Mouse (Mus musculus): ENCODE results near the gene Araf. TPM values are rescaled to one million over a fixed set of nuclear protein-coding genes. Genes with fewer than 3 reads are reported as not detected.

Gene Araf
- polyA plus RNA-seq, 1 experiment, result 173 TPM

DNA sequence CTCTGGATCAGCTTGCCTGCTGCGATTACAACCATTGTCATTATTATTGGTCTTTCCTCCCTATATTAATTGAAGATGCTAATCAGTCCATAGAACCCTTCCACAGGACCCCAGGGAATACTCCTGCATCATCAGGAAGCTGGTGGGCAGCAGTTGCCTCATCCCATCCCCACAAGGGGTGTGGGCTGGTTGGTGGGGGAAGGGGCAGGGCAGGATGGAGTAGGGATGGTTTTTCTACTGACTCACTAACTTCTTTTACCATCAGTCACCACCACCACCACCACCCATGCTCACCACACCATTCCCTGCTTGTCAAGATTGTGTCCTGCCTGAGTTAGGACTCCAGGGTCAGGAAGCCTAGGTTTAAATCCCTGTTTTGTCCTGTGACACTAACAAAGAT lies 71.6 kb downstream of the Araf start:
- H3K4me3 ChIP-seq (ENCODE audit: insufficient read depth, low read depth, low read length), result no peak overlapping the region
- WGBS, result 95% methylated on average over 1 of the region's 1 CpGs
- H3K4me1 ChIP-seq (ENCODE audit: control insufficient read depth, insufficient read depth, low read length), result no peaks in the 10 kb centered on the region
- H3K27ac ChIP-seq (ENCODE audit: insufficient read depth, low read depth, low read length), result no peak overlapping the region
- H3K36me3 ChIP-seq (ENCODE audit: control insufficient read depth, insufficient read depth, low read length), result no peaks in the 10 kb centered on the region
- TF ChIP-seq POLR2A (IDR thresholded peaks at IDR 0.05; ENCODE audit: low read depth, low read length) (no peak), CTCF (conservative IDR thresholded peaks at IDR 0.05; ENCODE audit: insufficient read depth, insufficient read length, low read depth, low read length) (no peak)
- no peaks in the 10 kb centered on the region for H3K27me3 ChIP-seq (replicated peaks; ENCODE audit: control insufficient read depth, insufficient read depth, low read length)
- DNase-seq, result no peak

GRCm38 (mm10) chrX:20869962-20870513 lies 72.4 kb downstream of the Araf start, which contains the start of gene Timp1:
Gene Timp1 (plus strand): TSS chrX:20870166.
- DNase-seq, result no peak
- Histone ChIP-seq H3K27ac (ENCODE audit: insufficient read depth, low read depth, low read length) (no peak within 1 kb of the TSS), H3K27me3 (replicated peaks; ENCODE audit: control insufficient read depth, insufficient read depth, low read length) (no peaks in the 10 kb centered on the region), H3K4me3 (ENCODE audit: insufficient read depth, low read depth, low read length) (no peak within 1 kb of the TSS), H3K4me1 (ENCODE audit: control insufficient read depth, insufficient read depth, low read length) (no peaks in the 10 kb centered on the region), H3K36me3 (ENCODE audit: control insufficient read depth, insufficient read depth, low read length) (no peaks in the 10 kb centered on the region)
- TF ChIP-seq CTCF (conservative IDR thresholded peaks at IDR 0.05; ENCODE audit: insufficient read depth, insufficient read length, low read depth, low read length) (no peak), POLR2A (IDR thresholded peaks at IDR 0.05; ENCODE audit: low read depth, low read length) (no peak)
- 5% methylated on average over 18 of the region's 18 CpGs for WGBS

DNA sequence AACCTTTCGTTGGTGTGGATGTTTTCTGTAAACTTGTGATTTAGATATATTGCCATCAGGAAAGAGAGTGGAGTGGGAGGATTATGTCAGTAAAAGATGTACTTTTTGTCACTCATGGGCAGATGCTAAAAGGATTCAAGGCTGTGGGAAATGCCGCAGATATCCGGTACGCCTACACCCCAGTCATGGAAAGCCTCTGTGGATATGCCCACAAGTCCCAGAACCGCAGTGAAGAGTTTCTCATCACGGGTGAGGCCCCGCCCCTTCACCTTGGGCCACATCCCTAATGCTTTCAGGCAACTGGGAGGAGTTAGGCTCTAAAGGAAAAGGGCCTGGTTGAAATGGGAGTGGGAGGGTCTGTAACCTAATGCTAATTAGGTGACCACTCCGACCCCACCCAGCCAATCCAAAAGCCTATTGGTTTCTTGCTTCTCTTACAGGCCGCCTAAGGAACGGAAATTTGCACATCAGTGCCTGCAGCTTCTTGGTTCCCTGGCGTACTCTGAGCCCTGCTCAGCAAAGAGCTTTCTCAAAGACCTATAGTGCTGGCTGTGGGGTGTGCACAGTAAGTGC lies 75.4 kb downstream of the Araf start:
- Histone ChIP-seq H3K27ac (ENCODE audit: insufficient read depth, low read depth, low read length) (no peak overlapping the region), H3K36me3 (ENCODE audit: control insufficient read depth, insufficient read depth, low read length) (no peaks in the 10 kb centered on the region), H3K4me3 (ENCODE audit: insufficient read depth, low read depth, low read length) (no peak overlapping the region), H3K4me1 (ENCODE audit: control insufficient read depth, insufficient read depth, low read length) (no peaks in the 10 kb centered on the region), H3K27me3 (replicated peaks; ENCODE audit: control insufficient read depth, insufficient read depth, low read length) (no peaks in the 10 kb centered on the region)
- 43% methylated on average over 10 of the region's 11 CpGs for WGBS
- TF ChIP-seq POLR2A (IDR thresholded peaks at IDR 0.05; ENCODE audit: low read depth, low read length) (no peak), CTCF (conservative IDR thresholded peaks at IDR 0.05; ENCODE audit: insufficient read depth, insufficient read length, low read depth, low read length) (no peak)
- DNase-seq, result no peak

GRCm38 (mm10) chrX:20875241-20875640 lies 77.6 kb downstream of the Araf start:
- WGBS, result 75% methylated on average over 3 of the region's 3 CpGs
- no peak overlapping the region for H3K4me3 ChIP-seq (ENCODE audit: insufficient read depth, low read depth, low read length)
- no peak for TF ChIP-seq POLR2A (IDR thresholded peaks at IDR 0.05; ENCODE audit: low read depth, low read length)
- TF ChIP-seq CTCF (conservative IDR thresholded peaks at IDR 0.05; ENCODE audit: insufficient read depth, insufficient read length, low read depth, low read length), result no peak
- no peaks in the 10 kb centered on the region for H3K36me3 ChIP-seq (ENCODE audit: control insufficient read depth, insufficient read depth, low read length)
- no peak overlapping the region for H3K27ac ChIP-seq (ENCODE audit: insufficient read depth, low read depth, low read length)
- no peak for DNase-seq
- H3K4me1 ChIP-seq (ENCODE audit: control insufficient read depth, insufficient read depth, low read length), result no peaks in the 10 kb centered on the region
- H3K27me3 ChIP-seq (replicated peaks; ENCODE audit: control insufficient read depth, insufficient read depth, low read length), result no peaks in the 10 kb centered on the region

- Histone ChIP-seq H3K27ac (ENCODE audit: insufficient read depth, low read depth, low read length) (no peak overlapping the region), H3K4me1 (ENCODE audit: control insufficient read depth, insufficient read depth, low read length) (no peaks in the 10 kb centered on the region), H3K27me3 (replicated peaks; ENCODE audit: control insufficient read depth, insufficient read depth, low read length) (no peaks in the 10 kb centered on the region), H3K4me3 (ENCODE audit: insufficient read depth, low read depth, low read length) (no peak overlapping the region), H3K36me3 (ENCODE audit: control insufficient read depth, insufficient read depth, low read length) (no peaks in the 10 kb centered on the region)
- no peak for TF ChIP-seq CTCF (conservative IDR thresholded peaks at IDR 0.05; ENCODE audit: insufficient read depth, insufficient read length, low read depth, low read length)
- TF ChIP-seq POLR2A (IDR thresholded peaks at IDR 0.05; ENCODE audit: low read depth, low read length), result no peak
- 22% methylated on average over 3 of the region's 3 CpGs for WGBS
- no peak for DNase-seq
Measured at GRCm38 (mm10) chrX:20910074-20910473, 112.5 kb downstream of the Araf start.

Other genes starting within 250 kb of the Araf start
- gene Rgn, start 248.0 kb upstream of the Araf start, polyA plus RNA-seq (2012; rRNA removed), result 1.5 and 1.7 TPM in 2 replicates
- 39.2 and 46.4 TPM in 2 replicates for gene Rbm10, start 180.3 kb upstream of the Araf start, polyA plus RNA-seq (2012; rRNA removed)
- 325 and 376 TPM in 2 replicates for gene Ndufb11, start 180.2 kb upstream of the Araf start, polyA plus RNA-seq (2012; rRNA removed)
- gene Uba1, start 139.5 kb upstream of the Araf start, polyA plus RNA-seq (2012; rRNA removed), result 208 and 235 TPM in 2 replicates
- gene Cdk16, start 109.9 kb upstream of the Araf start, polyA plus RNA-seq (2012; rRNA removed), result 148 and 163 TPM in 2 replicates
- 7.3 and 8.3 TPM in 2 replicates for gene Usp11, start 93.9 kb upstream of the Araf start, polyA plus RNA-seq (2012; rRNA removed)
- 2.0 and 2.4 TPM in 2 replicates for gene Timp1, start 72.4 kb downstream of the Araf start, polyA plus RNA-seq (2012; rRNA removed)
- 0.16 and 0.69 TPM in 2 replicates for gene Syn1, start 123.2 kb downstream of the Araf start, polyA plus RNA-seq (2012; rRNA removed)
- 8.6 and 11.0 TPM in 2 replicates for gene Cfp, start 133.7 kb downstream of the Araf start, polyA plus RNA-seq (2012; rRNA removed)
- 7.8 and 9.9 TPM in 2 replicates for gene Elk1, start 152.8 kb downstream of the Araf start, polyA plus RNA-seq (2012; rRNA removed)
- gene Uxt, start 164.2 kb downstream of the Araf start, polyA plus RNA-seq (2012; rRNA removed), result 24.7 and 32.7 TPM in 2 replicates